Mouse (Mus musculus): ENCODE data around the gene Gys1.
"Not testable (repeated sequence)": the region's sequence is repeated elsewhere in the genome, so short reads cannot be mapped to it uniquely, and the experiment has no call there.

The Gys1 gene

GRCm38 (mm10) chr7:45434203-45435015 is at the start of gene Gys1:
TSS of gene Gys1 (plus strand) at chr7:45434844.
- peak; percentile 100 for DNase-seq

- no peak for DNase-seq
Observed at GRCm38 (mm10) chr7:45386077-45386476, 48.6 kb upstream of the Gys1 start.

- no peak for DNase-seq
Observed at GRCm38 (mm10) chr7:45395129-45395541, 39.5 kb upstream of the Gys1 start.

GRCm38 (mm10) chr7:45395578-45396336 is 38.9 kb upstream of the Gys1 start, which contains the start of gene Snrnp70:
TSS of gene Snrnp70 (minus strand) at chr7:45395742.
- DNase-seq: peak; percentile 100

GRCm38 (mm10) chr7:45396337-45396775 is 38.3 kb upstream of the Gys1 start:
- DNase-seq: not testable (repeated sequence)

GRCm38 (mm10) chr7:45396787-45397186 is 37.9 kb upstream of the Gys1 start:
- DNase-seq: no peak

- DNase-seq: no peak
Observed at GRCm38 (mm10) chr7:45401521-45402085, 33.0 kb upstream of the Gys1 start.

- peak; percentile 78 for DNase-seq
Observed at GRCm38 (mm10) chr7:45403532-45404261, 30.9 kb upstream of the Gys1 start.

- DNase-seq: peak; percentile 75
Observed at GRCm38 (mm10) chr7:45405091-45406075, 29.3 kb upstream of the Gys1 start, which contains the start of gene Kcna7. TSS of gene Kcna7 (plus strand) at chr7:45405653.

GRCm38 (mm10) chr7:45406157-45407156 is 28.2 kb upstream of the Gys1 start:
- DNase-seq: peak; percentile 49

- no peak for DNase-seq
Observed at GRCm38 (mm10) chr7:45407836-45408235, 26.8 kb upstream of the Gys1 start.

GRCm38 (mm10) chr7:45408351-45408750 is 26.3 kb upstream of the Gys1 start:
- DNase-seq: no peak

- DNase-seq: no peak
Observed at GRCm38 (mm10) chr7:45408949-45409348, 25.7 kb upstream of the Gys1 start.

- no peak for DNase-seq
Observed at GRCm38 (mm10) chr7:45409497-45410163, 25.0 kb upstream of the Gys1 start.

- no peak for DNase-seq
Observed at GRCm38 (mm10) chr7:45412421-45412820, 22.2 kb upstream of the Gys1 start.

GRCm38 (mm10) chr7:45413113-45413863 is 21.4 kb upstream of the Gys1 start, which contains the start of gene Ntf5:
TSS of gene Ntf5 (plus strand) at chr7:45413695.
- peak; percentile 53 for DNase-seq

GRCm38 (mm10) chr7:45413864-45414739 is 20.5 kb upstream of the Gys1 start:
- DNase-seq: peak; percentile 41

All from kidney, postnatal 14 days (tissue).